Mouse (Mus musculus): ENCODE results near the gene Olfr1151. TPM values are rescaled to one million over a fixed set of nuclear protein-coding genes. Genes with fewer than 3 reads are reported as not detected.

The Olfr1151 gene
- not detected for total RNA-seq (2022)

GRCm38 (mm10) chr2:87855562-87855961, at the start of gene Olfr1151:
Gene Olfr1151 (plus strand): TSS chr2:87855862.
- no peak for DNase-seq (ENCODE audit: low spot score in 2 of 2)

GRCm38 (mm10) chr2:87809522-87809921, 46.1 kb upstream of the Olfr1151 start, which contains the start of gene Olfr1145:
Gene Olfr1145 (plus strand): TSS chr2:87809822.
- DNase-seq (ENCODE audit: low spot score in 2 of 2), result no peak

DNA sequence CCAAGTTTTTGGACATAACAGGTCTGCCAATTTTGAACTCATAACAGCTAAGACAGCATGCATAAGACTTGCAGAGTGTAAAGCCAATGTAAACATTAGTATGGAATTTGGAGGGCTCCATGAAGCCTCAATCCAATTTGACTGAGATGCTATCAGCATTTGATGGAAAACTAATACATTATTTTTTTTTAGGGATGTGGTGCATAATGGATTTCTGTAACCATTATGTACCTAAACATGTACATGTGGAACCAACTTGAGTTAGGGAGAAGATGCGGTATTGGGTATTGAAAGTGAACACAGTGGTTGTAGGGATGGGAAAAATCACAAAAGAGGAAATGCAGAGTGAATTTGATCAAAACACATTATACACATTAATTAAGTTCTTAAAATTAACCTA, 25.4 kb upstream of the Olfr1151 start, which contains the start of gene Olfr1148:
TSS of gene Olfr1148 (plus strand) at position 301 of the 400 bp plus-strand sequence.
- no peak for DNase-seq (ENCODE audit: low spot score in 2 of 2)

- no peak for DNase-seq (ENCODE audit: low spot score in 2 of 2)
Measured at GRCm38 (mm10) chr2:87843693-87844092, 12.0 kb upstream of the Olfr1151 start, which contains the start of gene Olfr1150-ps1. Gene Olfr1150-ps1 (plus strand): TSS chr2:87843993.

GRCm38 (mm10) chr2:87866192-87866591, 10.5 kb downstream of the Olfr1151 start, which contains the start of gene Olfr1152:
Gene Olfr1152 (plus strand): TSS chr2:87866492.
- no peak for DNase-seq (ENCODE audit: low spot score in 2 of 2)

DNA sequence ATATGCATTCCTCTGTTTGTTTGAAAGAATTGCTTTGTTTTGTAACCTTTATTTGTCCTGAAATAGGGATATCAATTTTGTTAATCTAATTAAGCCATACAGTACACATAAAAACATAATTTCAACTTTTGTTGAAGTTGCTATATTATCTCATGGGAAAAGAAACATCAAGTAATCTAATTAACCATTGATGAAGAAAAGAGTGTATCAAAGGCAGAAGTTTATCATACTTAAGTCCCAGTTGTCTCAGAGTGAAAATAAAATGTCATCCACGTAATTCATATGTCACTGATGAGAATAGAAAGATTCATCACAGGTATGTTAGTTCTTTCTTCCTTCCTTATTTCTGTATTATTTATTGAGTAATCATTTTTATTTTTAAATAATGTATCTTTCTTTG, 39.0 kb downstream of the Olfr1151 start, which contains the start of gene Olfr1153:
TSS of gene Olfr1153 (plus strand) at position 301 of the 400 bp plus-strand sequence.
- DNase-seq (ENCODE audit: low spot score in 2 of 2), result no peak

- no peak for DNase-seq (ENCODE audit: low spot score in 2 of 2)
Measured at GRCm38 (mm10) chr2:87905066-87905465, 49.4 kb downstream of the Olfr1151 start, which contains the start of gene Olfr1154. Gene Olfr1154 (minus strand): TSS chr2:87905166.

Other genes with a start within 250 kb of the Olfr1151 start
- gene Olfr1130, start 249.7 kb upstream of the Olfr1151 start, total RNA-seq (2022), result not detected
- gene Olfr1131, start 228.8 kb upstream of the Olfr1151 start, total RNA-seq (2022), result not detected
- not detected for gene Olfr1132, start 218.3 kb upstream of the Olfr1151 start, total RNA-seq (2022)
- not detected for gene Olfr1133, start 208.5 kb upstream of the Olfr1151 start, total RNA-seq (2022)
- gene Olfr1134, start 197.4 kb upstream of the Olfr1151 start, total RNA-seq (2022), result not detected
- not detected for gene Olfr1135, start 182.2 kb upstream of the Olfr1151 start, total RNA-seq (2022)
- gene Olfr1136, start 161.9 kb upstream of the Olfr1151 start, total RNA-seq (2022), result not detected
- gene Olfr1137, start 142.7 kb upstream of the Olfr1151 start, total RNA-seq (2022), result not detected
- gene Olfr1138, start 115.9 kb upstream of the Olfr1151 start, total RNA-seq (2022), result not detected
- not detected for gene Olfr1140, start 112.1 kb upstream of the Olfr1151 start, total RNA-seq (2022)
- gene Olfr1141, start 101.9 kb upstream of the Olfr1151 start, total RNA-seq (2022), result not detected
- not detected for gene Olfr152, start 76.4 kb upstream of the Olfr1151 start, total RNA-seq (2022)
- gene Olfr1143, start 55.3 kb upstream of the Olfr1151 start, total RNA-seq (2022), result not detected
- gene Olfr1145, start 46.0 kb upstream of the Olfr1151 start, total RNA-seq (2022), result not detected
- not detected for gene Olfr1148, start 25.3 kb upstream of the Olfr1151 start, total RNA-seq (2022)
- gene Olfr1150-ps1, start 11.9 kb upstream of the Olfr1151 start, total RNA-seq (2022), result not detected
- not detected for gene Olfr1152, start 10.6 kb downstream of the Olfr1151 start, total RNA-seq (2022)
- not detected for gene Olfr1153, start 39.1 kb downstream of the Olfr1151 start, total RNA-seq (2022)
- not detected for gene Olfr1154, start 49.3 kb downstream of the Olfr1151 start, total RNA-seq (2022)
- gene Olfr1155, start 89.3 kb downstream of the Olfr1151 start, total RNA-seq (2022), result not detected
- not detected for gene Olfr1156, start 97.2 kb downstream of the Olfr1151 start, total RNA-seq (2022)
- not detected for gene Olfr1157, start 112.4 kb downstream of the Olfr1151 start, total RNA-seq (2022)
- not detected for gene Olfr74, start 118.8 kb downstream of the Olfr1151 start, total RNA-seq (2022)
- gene Olfr1158, start 134.3 kb downstream of the Olfr1151 start, total RNA-seq (2022), result not detected
- not detected for gene Olfr1160, start 152.4 kb downstream of the Olfr1151 start, total RNA-seq (2022)
- not detected for gene Olfr1161, start 166.9 kb downstream of the Olfr1151 start, total RNA-seq (2022)
- gene Olfr73, start 181.8 kb downstream of the Olfr1151 start, total RNA-seq (2022), result not detected
- not detected for gene Olfr1162, start 195.3 kb downstream of the Olfr1151 start, total RNA-seq (2022)
- gene Olfr1163, start 216.0 kb downstream of the Olfr1151 start, total RNA-seq (2022), result not detected
- gene Olfr1164, start 238.1 kb downstream of the Olfr1151 start, total RNA-seq (2022), result not detected

All from layer of hippocampus, adult 8-10 months (tissue).